Mouse (Mus musculus) lung, postnatal 0 days (tissue): ENCODE measurements at regions not wholly inside any gene's neighbourhood (a gene's known extent, or its start where the extent isn't known, plus 50 kb on each side); places are given as distances from the start of the nearest gene placed in this dataset.
"Not testable (repeated sequence)": the region's sequence is repeated elsewhere in the genome, so short reads cannot be mapped to it uniquely, and the experiment has no call there.

ENCODE experiments used
- ATAC-seq: fragments of 200-750 bp; cut with Nextera tagmentation; 2 replicates; pipeline ENCODE4 v1.8.0; 2017; ENCODE audit warnings: moderate library complexity
- DNase-seq: peaks from one replicate; pipeline ENCODE4 v3.0.0-alpha.2; 2016; ENCODE audit warnings: low spot score
- H3K27ac ChIP-seq: fragments of 300-500 bp; sonication (generic); 2 replicates; pipeline ENCODE4 v1.5.1; 2014; ENCODE audit warnings: antibody characterized with exemption, mild to moderate bottlenecking, low read length, mixed read lengths
- H3K27me3 ChIP-seq: fragments of 300-500 bp; sonication (generic); replicated peaks from 2 replicates; pipeline ENCODE4 v1.6.1; 2014; ENCODE audit warnings: low read length, mixed read lengths; ENCODE audit not compliant: insufficient read depth
- H3K36me3 ChIP-seq: fragments of 300-500 bp; sonication (generic); 2 replicates; pipeline ENCODE4 v1.6.1; 2014; ENCODE audit warnings: low read length, mixed read lengths; ENCODE audit not compliant: insufficient read depth
- H3K4me1 ChIP-seq: fragments of 300-500 bp; sonication (generic); 2 replicates; pipeline ENCODE4 v1.6.1; 2014; ENCODE audit warnings: antibody characterized with exemption, low read depth, low read length, mixed read lengths; ENCODE audit not compliant: insufficient read depth
- H3K4me2 ChIP-seq: fragments of 300-500 bp; sonication (generic); replicated peaks from 2 replicates; pipeline ENCODE4 v1.6.1; 2014; ENCODE audit warnings: low read depth, mild to moderate bottlenecking, low read length, moderate library complexity, mixed read lengths
- H3K4me3 ChIP-seq: fragments of 300-500 bp; sonication (generic); 2 replicates; pipeline ENCODE4 v1.5.1; 2014; ENCODE audit warnings: low read depth, low read length
- H3K9ac ChIP-seq: fragments of 300-500 bp; sonication (generic); replicated peaks from 2 replicates; pipeline ENCODE4 v1.6.1; 2014; ENCODE audit warnings: low read depth, mild to moderate bottlenecking
- H3K9me3 ChIP-seq: fragments of 300-500 bp; sonication (generic); 2 replicates; pipeline ENCODE4 v1.6.1; 2016; ENCODE audit warnings: low read length, mixed read lengths
- CTCF ChIP-seq: IDR thresholded peaks from 2 replicates; pipeline ENCODE4 v1.5.1; 2016; ENCODE audit warnings: antibody characterized with exemption, mild to moderate bottlenecking
- EP300 ChIP-seq: IDR thresholded peaks from 2 replicates; pipeline ENCODE4 v1.6.1; 2016; ENCODE audit warnings: antibody characterized with exemption, mild to moderate bottlenecking, control low read depth
- WGBS: fragments of 180-500 bp; shearing (Covaris S2); extraction: QIAGEN DNeasy Blood & Tissue Kit; methylation state at CpG from one replicate; pipeline ENCODE4 v1.1.7; 2014; 5-methylcytosine and 5-hydroxymethylcytosine counted together

DNA sequence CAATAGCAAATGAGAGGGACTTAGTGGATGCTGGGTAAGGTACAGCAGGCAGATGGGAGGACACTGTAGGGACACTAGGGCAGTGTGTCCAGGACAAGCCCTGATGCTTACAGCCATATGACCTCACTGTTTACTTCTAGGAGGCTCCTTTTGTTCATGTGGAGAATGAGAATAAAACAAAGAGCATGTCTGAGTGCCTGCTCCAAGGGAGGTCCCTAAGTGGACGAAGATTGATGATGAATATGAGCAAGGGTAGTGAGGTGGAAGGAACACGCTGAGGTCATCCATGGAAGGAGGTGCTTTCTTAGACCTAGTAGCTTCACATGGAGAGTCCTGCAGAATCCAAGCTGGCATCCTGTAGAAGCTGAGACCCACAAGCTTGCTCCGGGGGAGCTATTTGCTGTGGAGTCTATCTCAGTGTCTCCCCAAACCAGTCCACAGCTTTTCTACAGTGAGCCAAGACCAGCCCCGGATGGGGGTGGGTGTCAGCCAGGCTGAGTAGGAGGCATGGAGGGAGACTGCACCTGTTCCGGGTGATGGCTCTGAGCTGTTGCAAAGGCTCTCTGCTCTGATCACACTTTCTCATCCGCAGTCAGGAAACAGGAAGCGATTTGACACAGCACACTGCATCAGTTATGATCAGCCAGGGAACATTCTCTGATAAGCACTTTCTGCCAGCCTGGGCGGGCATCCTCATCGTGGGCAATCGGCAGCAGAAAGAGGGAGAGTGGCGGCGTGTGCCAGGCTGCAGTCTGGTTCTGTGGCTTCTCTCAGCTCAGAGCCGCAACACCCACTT is 332.0 kb downstream of the Eipr1 start:
- no peaks in the 10 kb centered on the region for H3K27me3 ChIP-seq
- no peak for TF ChIP-seq EP300
- TF ChIP-seq CTCF, result no peak
- no peaks in the 10 kb centered on the region for H3K36me3 ChIP-seq
- no peaks in the 10 kb centered on the region for H3K4me1 ChIP-seq
- H3K4me2 ChIP-seq, result no peak overlapping the region
- H3K4me3 ChIP-seq, result no peak overlapping the region
- no peak overlapping the region for H3K27ac ChIP-seq
- WGBS, result 42% methylated on average over 13 of the region's 13 CpGs
- no peaks in the 10 kb centered on the region for H3K9me3 ChIP-seq
- peak; percentile 85 for ATAC-seq
- peak; percentile 10 for DNase-seq
- H3K9ac ChIP-seq, result no peak overlapping the region

DNA sequence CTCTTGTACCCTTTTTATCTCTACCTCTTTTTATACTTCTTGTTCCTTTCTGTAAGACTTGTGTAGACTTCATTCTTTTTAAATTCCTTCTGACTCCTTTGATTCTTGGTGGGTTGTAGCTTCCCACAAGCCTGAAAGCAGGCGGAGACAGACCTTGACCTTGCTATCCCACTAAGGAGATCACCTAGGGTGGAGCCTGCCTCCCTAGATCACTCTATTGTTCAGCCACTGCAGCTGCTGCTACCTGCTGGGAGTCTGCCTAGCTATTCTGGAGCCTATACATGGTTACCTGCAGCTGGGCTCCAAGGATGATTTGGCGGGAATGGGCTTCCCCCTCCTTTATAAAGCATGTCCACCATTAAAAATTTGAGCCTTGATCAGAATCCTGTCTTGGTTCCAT is 335.6 kb downstream of the Eipr1 start:
- ATAC-seq, H3K9me3 ChIP-seq, H3K27me3 ChIP-seq, H3K9ac ChIP-seq, H3K27ac ChIP-seq, H3K4me3 ChIP-seq, H3K36me3 ChIP-seq, H3K4me1 ChIP-seq, H3K4me2 ChIP-seq, DNase-seq: not testable (repeated sequence)
- 72% methylated on average over 2 of the region's 2 CpGs for WGBS

DNA sequence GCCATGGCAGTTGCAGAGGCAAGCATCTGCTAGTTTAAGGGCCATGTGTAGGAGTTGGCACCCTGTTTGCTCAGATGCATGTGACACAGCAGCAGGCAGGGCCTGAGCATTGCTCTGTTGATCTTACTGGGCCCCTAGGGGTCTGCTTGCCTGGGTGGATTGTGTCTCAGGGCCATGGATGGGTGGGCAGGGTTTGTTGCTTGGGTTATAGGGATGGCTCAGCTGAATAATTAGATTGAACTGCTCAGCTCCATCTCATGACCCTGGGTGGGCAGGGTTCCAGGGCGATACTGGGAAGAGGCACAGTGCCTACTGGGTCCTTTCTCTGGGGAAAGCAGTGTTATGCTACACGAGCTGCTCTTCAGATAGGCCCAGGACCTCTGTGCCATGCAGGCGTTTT is 338.0 kb downstream of the Eipr1 start:
- DNase-seq, result no peak
- no peak overlapping the region for H3K27ac ChIP-seq

DNA sequence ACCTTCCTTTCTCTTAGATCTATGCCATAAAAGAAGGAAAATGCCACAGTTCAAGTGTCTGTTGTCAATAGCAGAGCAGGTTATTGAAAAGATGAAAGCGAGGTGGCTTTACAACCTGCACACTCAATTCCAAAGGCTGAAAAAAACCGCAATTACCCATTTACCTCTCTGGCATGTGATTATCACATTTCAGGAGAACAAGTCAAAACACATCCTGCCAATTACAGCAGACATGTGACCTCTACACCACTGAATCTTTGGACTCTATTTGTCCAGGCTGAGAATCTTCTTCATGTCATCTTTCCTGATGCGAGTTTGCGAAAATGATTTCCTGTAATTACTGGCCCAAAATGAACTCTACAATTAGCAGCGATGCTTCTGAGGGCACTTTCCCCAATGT is 338.8 kb downstream of the Eipr1 start:
- TF ChIP-seq EP300, result no peak
- no peak for TF ChIP-seq CTCF
- no peaks in the 10 kb centered on the region for H3K9me3 ChIP-seq
- H3K27me3 ChIP-seq, result no peaks in the 10 kb centered on the region
- WGBS, result 84% methylated on average over 5 of the region's 5 CpGs
- no peak overlapping the region for H3K4me3 ChIP-seq
- H3K36me3 ChIP-seq, result no peaks in the 10 kb centered on the region
- no peak overlapping the region for H3K4me2 ChIP-seq
- H3K9ac ChIP-seq, result no peak overlapping the region
- H3K4me1 ChIP-seq, result no peaks in the 10 kb centered on the region
- no peak for DNase-seq
- no peak overlapping the region for H3K27ac ChIP-seq
- ATAC-seq, result no peak

More for the DNA sequence above, 338.0 kb downstream of the Eipr1 start:
- no peak overlapping the region for H3K4me3 ChIP-seq
- ATAC-seq, result no peak
- 56% methylated on average over 3 of the region's 3 CpGs for WGBS
- H3K4me1 ChIP-seq, result no peaks in the 10 kb centered on the region
- H3K4me2 ChIP-seq, result no peak overlapping the region
- H3K9ac ChIP-seq, result no peak overlapping the region
- H3K27me3 ChIP-seq, result no peaks in the 10 kb centered on the region
- no peaks in the 10 kb centered on the region for H3K36me3 ChIP-seq
- no peak for TF ChIP-seq EP300
- no peaks in the 10 kb centered on the region for H3K9me3 ChIP-seq

DNA sequence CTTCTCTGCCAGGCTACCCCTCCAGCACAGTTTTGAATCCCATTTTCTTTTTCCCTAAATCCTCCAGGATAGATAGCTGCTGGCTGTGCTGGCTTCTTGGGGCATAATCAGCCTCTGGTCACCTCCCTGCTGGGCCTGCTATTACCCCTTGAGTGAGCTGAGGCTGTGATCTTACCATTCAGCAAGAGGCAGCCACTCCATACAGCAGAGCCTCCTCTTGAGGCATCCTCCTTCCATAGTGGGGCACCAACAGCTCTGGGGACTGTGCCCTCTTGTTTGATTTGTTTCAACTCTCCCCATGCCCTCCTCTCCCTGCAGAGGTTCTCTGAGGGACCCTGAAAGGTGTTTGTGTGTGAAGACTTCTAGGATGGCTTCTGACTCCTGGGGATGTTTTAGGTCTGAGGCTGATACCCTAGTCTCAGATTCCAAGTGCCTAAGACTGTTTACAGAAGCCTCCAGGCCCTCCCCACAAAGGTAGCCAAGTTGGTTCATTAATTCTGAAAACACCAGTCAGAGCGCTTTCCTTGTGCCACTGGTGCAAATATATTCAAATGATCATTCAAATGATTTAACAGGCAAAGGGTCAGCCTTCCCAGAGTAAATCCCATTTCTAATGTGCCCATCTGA is 343.9 kb downstream of the Eipr1 start:
- WGBS, result 53% methylated on average over 1 of the region's 1 CpGs
- Histone ChIP-seq H3K9me3 (no peaks in the 10 kb centered on the region), H3K27ac (no peak overlapping the region), H3K9ac (no peak overlapping the region), H3K4me1 (no peaks in the 10 kb centered on the region), H3K27me3 (no peaks in the 10 kb centered on the region), H3K36me3 (no peaks in the 10 kb centered on the region), H3K4me3 (no peak overlapping the region), H3K4me2 (no peak overlapping the region)
- ATAC-seq (no peak), DNase-seq (no peak)
- TF ChIP-seq CTCF, result no peak
- TF ChIP-seq EP300, result no peak

DNA sequence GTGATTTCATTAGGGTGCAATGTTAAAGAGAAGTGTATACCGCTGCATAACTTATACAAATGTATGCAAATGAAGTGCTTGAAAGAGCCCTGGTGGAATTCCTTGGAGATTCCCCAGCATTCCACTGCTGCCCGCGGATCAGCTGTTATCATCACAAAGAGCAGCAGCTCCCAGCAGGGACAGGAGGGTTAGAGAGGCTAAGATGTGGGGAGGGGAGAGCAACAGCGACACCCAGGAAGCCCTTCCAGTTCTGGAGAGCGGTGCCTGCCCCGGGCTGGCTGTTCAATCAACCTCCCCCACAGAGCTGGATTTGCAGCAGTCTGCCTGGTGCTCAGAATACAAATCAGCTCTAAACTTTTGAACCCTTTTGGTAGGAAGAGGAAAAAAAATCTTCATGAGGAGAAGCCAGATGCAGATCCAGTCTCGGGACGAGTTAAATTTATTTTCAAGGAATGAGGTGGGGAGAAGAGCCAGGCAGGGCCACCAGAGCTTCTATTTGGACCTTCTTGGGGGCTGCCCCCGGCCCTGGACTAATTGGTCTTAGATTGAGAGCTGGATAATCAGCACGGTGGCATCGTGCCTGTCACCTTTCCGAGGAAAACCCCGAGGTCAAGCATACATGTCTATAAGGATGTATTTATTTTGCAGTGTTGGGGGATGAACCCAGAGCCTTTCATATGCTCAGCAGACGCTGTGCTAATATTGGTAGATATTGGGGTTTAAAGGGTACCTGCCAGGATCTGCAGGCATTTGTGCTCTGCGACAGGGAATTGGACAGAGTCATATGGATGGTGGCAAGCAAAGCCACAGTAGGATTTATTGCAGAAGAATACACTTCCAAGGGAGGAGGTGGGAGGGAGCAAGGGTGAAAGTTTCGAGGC is 344.7 kb downstream of the Eipr1 start:
- H3K27ac ChIP-seq, result no peak overlapping the region
- no peak overlapping the region for H3K4me3 ChIP-seq
- no peak for DNase-seq
- H3K4me2 ChIP-seq, result no peak overlapping the region
- no peaks in the 10 kb centered on the region for H3K4me1 ChIP-seq
- H3K27me3 ChIP-seq, result no peaks in the 10 kb centered on the region
- H3K9ac ChIP-seq, result no peak overlapping the region
- ATAC-seq, result no peak
- no peak for TF ChIP-seq EP300
- no peak for TF ChIP-seq CTCF
- WGBS, result 8% methylated on average over 16 of the region's 16 CpGs
- no peaks in the 10 kb centered on the region for H3K36me3 ChIP-seq
- no peaks in the 10 kb centered on the region for H3K9me3 ChIP-seq
